Mouse (Mus musculus) MN1 (cell line): ENCODE results near the gene Usmg5.

Experiments used
- DNase-seq: peaks from one replicate; pipeline ENCODE4 v3.0.0-alpha.2; 2016; ENCODE audit warnings: low spot score

Usmg5 gene

GRCm38 (mm10) chr19:47057684-47058083, 32.8 kb downstream of the Usmg5 start:
- no peak for DNase-seq

- DNase-seq, result no peak
Observed at GRCm38 (mm10) chr19:47053471-47053870, 37.0 kb downstream of the Usmg5 start.

- DNase-seq, result no peak
Observed at GRCm38 (mm10) chr19:47052927-47053326, 37.5 kb downstream of the Usmg5 start.

- DNase-seq, result peak; percentile 84
Observed at GRCm38 (mm10) chr19:47050271-47051032, 40.0 kb downstream of the Usmg5 start, which contains the start of gene Pcgf6. Gene Pcgf6 (minus strand): TSS chr19:47050906.

- no peak for DNase-seq
Observed at GRCm38 (mm10) chr19:47049840-47050239, 40.6 kb downstream of the Usmg5 start.

- DNase-seq, result no peak
Observed at GRCm38 (mm10) chr19:47049061-47049460, 41.4 kb downstream of the Usmg5 start.

- DNase-seq, result no peak
Observed at GRCm38 (mm10) chr19:47047236-47047833, 43.1 kb downstream of the Usmg5 start.

- DNase-seq, result no peak
Observed at GRCm38 (mm10) chr19:47046343-47046742, 44.1 kb downstream of the Usmg5 start.

- peak; percentile 37 for DNase-seq
Observed at GRCm38 (mm10) chr19:47043608-47044007, 46.8 kb downstream of the Usmg5 start.

- no peak for DNase-seq
Observed at GRCm38 (mm10) chr19:47040720-47041473, 49.5 kb downstream of the Usmg5 start.

GRCm38 (mm10) chr19:47036596-47036995, 53.9 kb downstream of the Usmg5 start:
- DNase-seq, result no peak

GRCm38 (mm10) chr19:47034916-47035315, 55.5 kb downstream of the Usmg5 start:
- no peak for DNase-seq
